Mouse (Mus musculus) E14TG2a.4 (cell line): ENCODE results near the gene Nus1.

Experiments used
- H3K27me3 ChIP-seq: 2 replicates; pipeline ENCODE4 v1.6.1; 2014; ENCODE audit warnings: low read length, control low read depth; ENCODE audit not compliant: insufficient read depth
- H3K36me3 ChIP-seq: 2 replicates; pipeline ENCODE4 v1.6.1; 2014; ENCODE audit warnings: low read length, control low read depth; ENCODE audit not compliant: insufficient read depth
- H3K4me1 ChIP-seq: replicated peaks from 2 replicates; pipeline ENCODE4 v1.6.1; 2014; ENCODE audit warnings: low read depth, low read length, control low read depth
- H3K4me3 ChIP-seq: replicated peaks from 2 replicates; pipeline ENCODE4 v1.5.1; 2014; ENCODE audit warnings: mild to moderate bottlenecking, low read length
- H3K9me3 ChIP-seq: 2 replicates; pipeline ENCODE4 v1.6.1; 2014; ENCODE audit warnings: low read length, control low read depth
- CTCF ChIP-seq: conservative IDR thresholded peaks from 2 replicates; pipeline ENCODE4 v1.5.1; 2014; ENCODE audit warnings: low read length
- NANOG ChIP-seq: IDR thresholded peaks from 2 replicates; pipeline ENCODE4 v1.6.1; 2014; ENCODE audit warnings: borderline replicate concordance, low read length, mixed read lengths
- POU5F1 ChIP-seq: IDR thresholded peaks from 2 replicates; pipeline ENCODE4 v1.6.1; 2014; ENCODE audit warnings: low read length, borderline replicate concordance

The Nus1 gene

GRCm38 (mm10) chr10:52419402-52419801, 2.1 kb downstream of the Nus1 start:
- peaks cover 54% of the 10 kb centered on the region for H3K4me1 ChIP-seq
- peaks cover 22% of the 10 kb centered on the region for H3K36me3 ChIP-seq
- peaks cover 6% of the 10 kb centered on the region; the same call in 1 of the 2 replicates for H3K27me3 ChIP-seq
- TF ChIP-seq NANOG = no peak
- no peak for TF ChIP-seq POU5F1
- no peak for TF ChIP-seq CTCF
- no peaks in the 10 kb centered on the region for H3K9me3 ChIP-seq
- H3K4me3 ChIP-seq = 0 out of 2 replicates have a peak overlapping the region, but pooled peaks have one; percentile 99

DNA sequence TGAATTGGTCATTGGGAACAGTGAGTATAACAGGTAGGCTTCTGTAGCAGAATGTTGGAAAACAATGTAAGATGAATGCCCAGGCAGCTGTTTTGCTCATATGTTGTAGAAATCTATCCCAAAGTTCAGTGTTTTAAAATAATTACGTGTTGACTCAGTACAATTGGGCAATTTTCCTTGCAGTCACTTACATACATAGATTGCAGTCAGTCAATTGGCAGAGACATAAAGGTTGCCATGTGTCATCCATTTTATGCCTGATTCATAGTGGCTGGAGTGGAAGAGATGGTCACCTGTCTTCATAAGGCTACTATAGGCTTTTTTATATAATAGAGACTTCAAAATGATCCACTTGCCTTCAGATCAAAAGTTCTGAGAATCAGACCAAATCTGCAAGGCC, 3.2 kb downstream of the Nus1 start:
- no peak for TF ChIP-seq POU5F1
- no peak for TF ChIP-seq CTCF
- TF ChIP-seq NANOG = no peak
- H3K36me3 ChIP-seq = peaks cover 27% of the 10 kb centered on the region
- peaks cover 61% of the 10 kb centered on the region for H3K4me1 ChIP-seq
- no peaks in the 10 kb centered on the region for H3K9me3 ChIP-seq
- H3K4me3 ChIP-seq = no peak overlapping the region
- peaks cover 1% of the 10 kb centered on the region; the same call in 1 of the 2 replicates for H3K27me3 ChIP-seq

DNA sequence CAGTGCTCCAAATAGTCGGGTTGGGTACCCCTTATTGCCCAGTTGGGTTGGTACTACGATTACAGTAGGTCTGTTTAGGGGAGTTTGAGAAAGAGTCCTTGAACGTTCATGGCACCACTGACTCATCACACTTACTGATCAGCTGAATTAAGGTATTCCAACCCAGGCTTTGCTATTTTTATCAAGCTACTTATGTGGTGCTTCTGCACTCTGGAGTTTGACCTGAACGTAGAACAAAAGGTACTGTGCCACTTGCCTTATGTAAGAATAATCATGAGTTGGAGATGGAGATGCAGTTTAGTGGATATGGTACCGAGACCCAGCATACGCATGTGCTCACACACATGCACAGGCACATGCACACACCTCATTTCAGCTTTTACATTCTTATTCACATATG, 4.4 kb downstream of the Nus1 start:
- Histone ChIP-seq H3K4me3 (no peak overlapping the region), H3K27me3 (no peaks in the 10 kb centered on the region), H3K9me3 (no peaks in the 10 kb centered on the region), H3K4me1 (peaks cover 67% of the 10 kb centered on the region), H3K36me3 (peaks cover 27% of the 10 kb centered on the region)
- TF ChIP-seq POU5F1 = no peak
- no peak for TF ChIP-seq CTCF
- no peak for TF ChIP-seq NANOG

DNA sequence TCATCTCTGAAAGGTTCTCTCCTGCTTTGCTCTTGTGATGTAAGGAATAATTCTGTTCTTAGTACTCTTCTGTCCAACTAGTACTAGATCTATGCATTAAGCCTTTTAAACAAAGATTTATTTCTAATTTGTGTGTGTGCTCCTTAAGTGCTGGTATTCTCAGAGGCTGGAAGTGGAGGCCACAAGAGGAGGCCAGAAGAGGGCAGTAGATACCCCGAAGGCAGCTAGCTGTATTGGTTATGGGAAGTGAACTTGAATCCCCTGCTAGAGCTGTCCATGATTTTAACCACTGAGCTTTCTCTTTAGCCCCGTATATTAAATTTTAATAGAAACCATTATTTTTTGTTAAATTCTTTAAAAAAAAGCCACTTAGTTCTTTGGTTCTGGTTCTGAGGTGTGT, 5.8 kb downstream of the Nus1 start:
- Histone ChIP-seq H3K9me3 (no peaks in the 10 kb centered on the region), H3K4me1 (peaks cover 75% of the 10 kb centered on the region), H3K4me3 (no peak overlapping the region), H3K36me3 (peaks cover 27% of the 10 kb centered on the region), H3K27me3 (no peaks in the 10 kb centered on the region)
- no peak for TF ChIP-seq NANOG
- TF ChIP-seq CTCF = peak; percentile 50

GRCm38 (mm10) chr10:52426314-52426980, 9.1 kb downstream of the Nus1 start:
- Histone ChIP-seq H3K9me3 (no peaks in the 10 kb centered on the region), H3K4me1 (peaks cover 51% of the 10 kb centered on the region), H3K27me3 (no peaks in the 10 kb centered on the region), H3K4me3 (no peak overlapping the region), H3K36me3 (peaks cover 33% of the 10 kb centered on the region)
- TF ChIP-seq NANOG = no peak
- TF ChIP-seq CTCF = no peak
- TF ChIP-seq POU5F1 = no peak

- Histone ChIP-seq H3K9me3 (no peaks in the 10 kb centered on the region), H3K4me3 (no peak overlapping the region), H3K4me1 (peaks cover 40% of the 10 kb centered on the region), H3K36me3 (peaks cover 47% of the 10 kb centered on the region), H3K27me3 (no peaks in the 10 kb centered on the region)
- TF ChIP-seq NANOG (no peak), CTCF (no peak), POU5F1 (no peak)
These were observed 10.5 kb downstream of the Nus1 start for GRCm38 (mm10) chr10:52427634-52428415.

DNA sequence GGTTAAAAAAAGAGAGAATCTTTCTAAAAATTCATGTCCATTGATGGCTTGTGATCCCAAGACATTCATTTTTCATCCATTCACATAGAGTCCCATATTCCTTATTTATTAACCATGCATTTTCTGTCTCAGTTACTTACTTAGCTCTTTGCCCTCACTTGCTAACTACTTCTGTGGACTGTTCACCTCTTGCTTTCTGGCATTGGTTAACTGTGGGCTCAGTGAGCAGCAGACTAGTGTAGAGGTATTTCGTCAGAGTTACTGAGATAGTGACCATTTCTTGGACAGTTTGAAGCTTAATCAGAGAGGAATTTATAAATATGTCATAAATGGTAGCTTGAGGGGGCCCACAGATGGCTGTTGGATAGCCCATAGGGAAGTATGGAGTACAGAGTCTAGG, 13.6 kb downstream of the Nus1 start:
- Histone ChIP-seq H3K9me3 (no peaks in the 10 kb centered on the region), H3K4me1 (peaks cover 20% of the 10 kb centered on the region), H3K36me3 (peaks cover 72% of the 10 kb centered on the region), H3K4me3 (no peak overlapping the region), H3K27me3 (no peaks in the 10 kb centered on the region)
- no peak for TF ChIP-seq NANOG
- TF ChIP-seq POU5F1 = no peak
- no peak for TF ChIP-seq CTCF

GRCm38 (mm10) chr10:52434836-52435235, 17.5 kb downstream of the Nus1 start:
- H3K27me3 ChIP-seq = no peaks in the 10 kb centered on the region
- TF ChIP-seq NANOG (no peak), POU5F1 (no peak), CTCF (no peak)
- no peaks in the 10 kb centered on the region for H3K9me3 ChIP-seq
- H3K4me3 ChIP-seq = no peak overlapping the region
- no peaks in the 10 kb centered on the region for H3K4me1 ChIP-seq
- H3K36me3 ChIP-seq = peaks cover 88% of the 10 kb centered on the region
